Mouse (Mus musculus) lung, embryonic 14.5 days (tissue): Measurements from ENCODE around the gene Golga2. TPM values are rescaled to one million over a fixed set of nuclear protein-coding genes. Genes with fewer than 3 reads are reported as not detected.
A peak's percentile ranks its signal among the peaks of the same experiment; 100 is the strongest.

Source experiments
- ATAC-seq: fragments of 200-750 bp; cut with Nextera tagmentation; 2 replicates; pipeline ENCODE4 v1.8.0; 2017; ENCODE audit warnings: mild to moderate bottlenecking, moderate TSS enrichment, moderate library complexity; ENCODE audit not compliant: insufficient read depth
- DNase-seq: peaks from one replicate; pipeline ENCODE4 v3.0.0-alpha.2; 2015
- H3K27ac ChIP-seq: fragments of 300-500 bp; sonication (generic); 2 replicates; pipeline ENCODE4 v1.5.1; 2014; ENCODE audit warnings: low read depth, mild to moderate bottlenecking, moderate library complexity
- H3K27me3 ChIP-seq: fragments of 300-500 bp; sonication (generic); 2 replicates; pipeline ENCODE4 v1.6.1; 2014; ENCODE audit warnings: low read length, control low read depth; ENCODE audit not compliant: insufficient read depth
- H3K36me3 ChIP-seq: fragments of 300-500 bp; sonication (generic); 2 replicates; pipeline ENCODE4 v1.6.1; 2014; ENCODE audit warnings: control low read depth; ENCODE audit not compliant: insufficient read depth
- H3K4me1 ChIP-seq: fragments of 300-500 bp; sonication (generic); 2 replicates; pipeline ENCODE4 v1.6.1; 2014; ENCODE audit warnings: antibody characterized with exemption, control low read depth; ENCODE audit not compliant: insufficient read depth
- H3K4me2 ChIP-seq: fragments of 300-500 bp; sonication (generic); 2 replicates; pipeline ENCODE4 v1.6.1; 2014; ENCODE audit warnings: mild to moderate bottlenecking
- H3K4me3 ChIP-seq: fragments of 300-500 bp; sonication (generic); 2 replicates; pipeline ENCODE4 v1.5.1; 2014; ENCODE audit warnings: low read depth, low read length
- H3K9ac ChIP-seq: fragments of 300-500 bp; sonication (generic); 2 replicates; pipeline ENCODE4 v1.6.1; 2014
- H3K9me3 ChIP-seq: fragments of 300-500 bp; sonication (generic); 2 replicates; pipeline ENCODE4 v1.6.1; 2016; ENCODE audit warnings: low read depth, low read length, control low read depth
- CTCF ChIP-seq: IDR thresholded peaks from 2 replicates; pipeline ENCODE4 v1.5.1; 2016; ENCODE audit warnings: antibody characterized with exemption, low read depth
- WGBS: fragments of 180-500 bp; shearing (Covaris S2); extraction: QIAGEN DNeasy Blood & Tissue Kit; methylation state at CpG from one replicate; pipeline ENCODE4 v1.1.7; 2014; 5-methylcytosine and 5-hydroxymethylcytosine counted together
- polyA plus RNA-seq: library from polyadenylated mRNA; unstranded; fragments of >200 nt; fragmentation: Nextera tagmentation; extraction: Ambion mirVana; gene quantifications from 2 replicates; pipeline ENCODE4 v1.2.1, GENCODE M21; 2014

The Golga2 gene
- polyA plus RNA-seq, 1 experiment from 2014 or later = 24.0 TPM

GRCm38 (mm10) chr2:32304145-32304832, 17.1 kb downstream of the Golga2 start:
- no peaks in the 10 kb centered on the region for H3K9me3 ChIP-seq
- no peak overlapping the region for H3K4me2 ChIP-seq
- peak; percentile 63; the same call in 1 of the 2 replicates for ATAC-seq
- 54% methylated on average over 8 of the region's 8 CpGs for WGBS
- H3K4me1 ChIP-seq = no peaks in the 10 kb centered on the region
- no peak overlapping the region for H3K27ac ChIP-seq
- H3K36me3 ChIP-seq = peaks cover 93% of the 10 kb centered on the region
- peak; percentile 86 for TF ChIP-seq CTCF
- H3K4me3 ChIP-seq = no peak overlapping the region
- DNase-seq = peak; percentile 73
- no peaks in the 10 kb centered on the region for H3K27me3 ChIP-seq
- no peak overlapping the region for H3K9ac ChIP-seq

- H3K27ac ChIP-seq = no peak overlapping the region
- no peak overlapping the region for H3K4me2 ChIP-seq
- no peak for TF ChIP-seq CTCF
- H3K4me3 ChIP-seq = no peak overlapping the region
- H3K27me3 ChIP-seq = no peaks in the 10 kb centered on the region
- DNase-seq = no peak
- 0 out of 2 replicates have a peak, but pooled peaks cover 1% of the 10 kb centered on the region for H3K4me1 ChIP-seq
- H3K9ac ChIP-seq = no peak overlapping the region
- WGBS = 85% methylated on average over 5 of the region's 5 CpGs
- H3K36me3 ChIP-seq = peaks cover 97% of the 10 kb centered on the region
- H3K9me3 ChIP-seq = no peaks in the 10 kb centered on the region
- no peak for ATAC-seq
These were observed 18.5 kb downstream of the Golga2 start for GRCm38 (mm10) chr2:32305668-32306067.

- Histone ChIP-seq H3K27ac (no peak overlapping the region), H3K9me3 (no peaks in the 10 kb centered on the region), H3K36me3 (peaks cover 94% of the 10 kb centered on the region), H3K9ac (no peak overlapping the region), H3K4me3 (no peak overlapping the region), H3K4me2 (no peak overlapping the region), H3K4me1 (peaks cover 4% of the 10 kb centered on the region; the same call in 1 of the 2 replicates), H3K27me3 (no peaks in the 10 kb centered on the region)
- no peak for ATAC-seq
- no peak for DNase-seq
- no peak for TF ChIP-seq CTCF
- 86% methylated on average over 9 of the region's 9 CpGs for WGBS
These were observed 19.0 kb downstream of the Golga2 start for GRCm38 (mm10) chr2:32306176-32306575.

GRCm38 (mm10) chr2:32307247-32307798, 20.1 kb downstream of the Golga2 start:
- Histone ChIP-seq H3K4me2 (no peak overlapping the region), H3K4me1 (peaks cover 7% of the 10 kb centered on the region), H3K4me3 (no peak overlapping the region), H3K9ac (no peak overlapping the region), H3K9me3 (no peaks in the 10 kb centered on the region), H3K27ac (no peak overlapping the region), H3K36me3 (peaks cover 82% of the 10 kb centered on the region), H3K27me3 (no peaks in the 10 kb centered on the region)
- no peak for TF ChIP-seq CTCF
- no peak for ATAC-seq
- DNase-seq = no peak
- 77% methylated on average over 6 of the region's 6 CpGs for WGBS

GRCm38 (mm10) chr2:32307941-32308760, 21.0 kb downstream of the Golga2 start:
- ATAC-seq (no peak), DNase-seq (peak; percentile 88)
- Histone ChIP-seq H3K4me2 (no peak overlapping the region), H3K27me3 (no peaks in the 10 kb centered on the region), H3K4me3 (no peak overlapping the region), H3K36me3 (peaks cover 74% of the 10 kb centered on the region), H3K4me1 (peaks cover 7% of the 10 kb centered on the region), H3K9ac (no peak overlapping the region), H3K9me3 (no peaks in the 10 kb centered on the region), H3K27ac (no peak overlapping the region)
- peak; percentile 91 for TF ChIP-seq CTCF
- 44% methylated on average over 8 of the region's 8 CpGs for WGBS

- no peak for DNase-seq
- H3K9me3 ChIP-seq = no peaks in the 10 kb centered on the region
- peaks cover 65% of the 10 kb centered on the region for H3K36me3 ChIP-seq
- no peak overlapping the region for H3K4me2 ChIP-seq
- peaks cover 7% of the 10 kb centered on the region for H3K4me1 ChIP-seq
- 80% methylated on average over 16 of the region's 16 CpGs for WGBS
- H3K27ac ChIP-seq = no peak overlapping the region
- no peak overlapping the region for H3K9ac ChIP-seq
- no peak for ATAC-seq
- H3K27me3 ChIP-seq = no peaks in the 10 kb centered on the region
- H3K4me3 ChIP-seq = no peak overlapping the region
- no peak for TF ChIP-seq CTCF
These were observed 21.8 kb downstream of the Golga2 start for GRCm38 (mm10) chr2:32308870-32309568.
